Mouse (Mus musculus) stomach, embryonic 14.5 days (tissue): ENCODE measurements around the gene Mettl17. TPM values are rescaled to one million over a fixed set of nuclear protein-coding genes. Genes with fewer than 3 reads are reported as not detected.
"Not testable (repeated sequence)": the region's sequence is repeated elsewhere in the genome, so short reads cannot be mapped to it uniquely, and the experiment has no call there.

ENCODE experiments used
- ATAC-seq: fragments of 200-750 bp; cut with Nextera tagmentation; 2 replicates; pipeline ENCODE4 v1.8.0; 2017; ENCODE audit warnings: low read depth, moderate TSS enrichment; ENCODE audit not compliant: insufficient number of reproducible peaks, insufficient read depth, low FRiP score
- H3K27ac ChIP-seq: fragments of 300-500 bp; sonication (generic); 2 replicates; pipeline ENCODE4 v1.5.1; 2014; ENCODE audit warnings: mild to moderate bottlenecking, low read length, moderate library complexity, mixed read lengths
- H3K27me3 ChIP-seq: fragments of 300-500 bp; sonication (generic); 2 replicates; pipeline ENCODE4 v1.6.1; 2014; ENCODE audit warnings: low read length, control low read depth, mixed read lengths; ENCODE audit not compliant: control insufficient read depth, insufficient read depth
- H3K36me3 ChIP-seq: fragments of 300-500 bp; sonication (generic); 2 replicates; pipeline ENCODE4 v1.6.1; 2014; ENCODE audit warnings: mild to moderate bottlenecking, control low read depth, low read length, moderate library complexity, mixed read lengths; ENCODE audit not compliant: control insufficient read depth, insufficient read depth
- H3K4me1 ChIP-seq: fragments of 300-500 bp; sonication (generic); 2 replicates; pipeline ENCODE4 v1.6.1; 2014; ENCODE audit warnings: low read length, control low read depth, mixed read lengths; ENCODE audit not compliant: control insufficient read depth, insufficient read depth
- H3K4me2 ChIP-seq: fragments of 300-500 bp; sonication (generic); replicated peaks from 2 replicates; pipeline ENCODE4 v1.6.1; 2014; ENCODE audit warnings: low read depth, low read length, control low read depth
- H3K4me3 ChIP-seq: fragments of 300-500 bp; sonication (generic); 2 replicates; pipeline ENCODE4 v1.5.1; 2014; ENCODE audit warnings: low read depth, low read length, control low read depth
- H3K9ac ChIP-seq: fragments of 300-500 bp; sonication (generic); replicated peaks from 2 replicates; pipeline ENCODE4 v1.6.1; 2014; ENCODE audit warnings: low read depth, mild to moderate bottlenecking, control low read depth, low read length, moderate library complexity, mixed read lengths
- H3K9me3 ChIP-seq: fragments of 300-500 bp; sonication (generic); 2 replicates; pipeline ENCODE4 v1.6.1; 2016; ENCODE audit warnings: low read depth, low read length, control low read depth; ENCODE audit not compliant: control insufficient read depth
- WGBS: fragments of 180-500 bp; shearing (Covaris S2); extraction: QIAGEN DNeasy Blood & Tissue Kit; methylation state at CpG from one replicate; pipeline ENCODE4 v1.1.7; 2014; 5-methylcytosine and 5-hydroxymethylcytosine counted together
- polyA plus RNA-seq: library from polyadenylated mRNA; unstranded; fragments of >200 nt; fragmentation: Nextera tagmentation; extraction: Ambion mirVana; gene quantifications from 2 replicates; pipeline ENCODE4 v1.2.1, GENCODE M21; 2014

Gene Mettl17
- polyA plus RNA-seq, 1 experiment from 2014 or later = 63.4 TPM

- ATAC-seq = no peak
- Histone ChIP-seq H3K4me3 (no peak overlapping the region), H3K27me3 (no peaks in the 10 kb centered on the region), H3K4me2 (no peak overlapping the region), H3K27ac (no peak overlapping the region), H3K9ac (no peak overlapping the region), H3K4me1 (peaks cover 11% of the 10 kb centered on the region; the same call in 1 of the 2 replicates), H3K36me3 (no peaks in the 10 kb centered on the region), H3K9me3 (no peaks in the 10 kb centered on the region)
- 84% methylated on average over 4 of the region's 4 CpGs for WGBS
These were observed 31.9 kb downstream of the Mettl17 start for GRCm38 (mm10) chr14:51916539-51916938.

- ATAC-seq = no peak
- Histone ChIP-seq H3K36me3 (no peaks in the 10 kb centered on the region), H3K27me3 (no peaks in the 10 kb centered on the region), H3K9ac (no peak within 1 kb of the TSS), H3K4me1 (peaks cover 19% of the 10 kb centered on the region), H3K4me2 (no peak within 1 kb of the TSS), H3K4me3 (no peak within 1 kb of the TSS), H3K9me3 (no peaks in the 10 kb centered on the region), H3K27ac (no peak within 1 kb of the TSS)
- 89% methylated on average over 4 of the region's 4 CpGs for WGBS
These were observed 33.5 kb downstream of the Mettl17 start, which contains the start of gene Tppp2 for GRCm38 (mm10) chr14:51918125-51918524. TSS of gene Tppp2 (plus strand) at chr14:51918425.

- Histone ChIP-seq H3K27me3 (no peaks in the 10 kb centered on the region), H3K4me2 (no peak overlapping the region), H3K36me3 (no peaks in the 10 kb centered on the region), H3K9me3 (no peaks in the 10 kb centered on the region), H3K4me3 (no peak overlapping the region), H3K9ac (no peak overlapping the region), H3K27ac (no peak overlapping the region), H3K4me1 (peaks cover 18% of the 10 kb centered on the region)
- no peak for ATAC-seq
- WGBS = 89% methylated on average over 4 of the region's 4 CpGs
These were observed 34.3 kb downstream of the Mettl17 start for GRCm38 (mm10) chr14:51918966-51919365.

GRCm38 (mm10) chr14:51921759-51922570 is 37.3 kb downstream of the Mettl17 start:
- Histone ChIP-seq H3K27ac (peak overlapping the region; percentile 79; the same call in 1 of the 2 replicates), H3K4me2 (no peak overlapping the region), H3K27me3 (no peaks in the 10 kb centered on the region), H3K9me3 (no peaks in the 10 kb centered on the region), H3K4me1 (peaks cover 11% of the 10 kb centered on the region), H3K36me3 (no peaks in the 10 kb centered on the region), H3K9ac (no peak overlapping the region), H3K4me3 (no peak overlapping the region)
- ATAC-seq = peak; percentile 77; the same call in 1 of the 2 replicates
- WGBS = 58% methylated on average over 16 of the region's 16 CpGs

- Histone ChIP-seq H3K4me2 (no peak within 1 kb of the TSS), H3K4me3 (no peak within 1 kb of the TSS), H3K9ac (no peak within 1 kb of the TSS), H3K27me3 (no peaks in the 10 kb centered on the region), H3K4me1 (peaks cover 11% of the 10 kb centered on the region), H3K9me3 (no peaks in the 10 kb centered on the region), H3K27ac (peak within 1 kb of the TSS; percentile 79; the same call in 1 of the 2 replicates), H3K36me3 (no peaks in the 10 kb centered on the region)
- 88% methylated on average over 7 of the region's 7 CpGs for WGBS
- ATAC-seq = no peak
These were observed 37.9 kb downstream of the Mettl17 start, which contains the start of gene Rnase13 for GRCm38 (mm10) chr14:51922571-51922865. TSS of gene Rnase13 (minus strand) at chr14:51922773.

- Histone ChIP-seq H3K9me3 (no peaks in the 10 kb centered on the region), H3K4me1 (peaks cover 11% of the 10 kb centered on the region), H3K4me3 (no peak overlapping the region), H3K4me2 (no peak overlapping the region), H3K36me3 (no peaks in the 10 kb centered on the region), H3K9ac (no peak overlapping the region), H3K27ac (no peak overlapping the region), H3K27me3 (no peaks in the 10 kb centered on the region)
- WGBS = 90% methylated on average over 2 of the region's 2 CpGs
- no peak for ATAC-seq
These were observed 38.3 kb downstream of the Mettl17 start for GRCm38 (mm10) chr14:51922910-51923309.

GRCm38 (mm10) chr14:51923492-51923891 is 38.9 kb downstream of the Mettl17 start:
- ATAC-seq = no peak
- Histone ChIP-seq H3K27ac (no peak overlapping the region), H3K4me2 (no peak overlapping the region), H3K27me3 (no peaks in the 10 kb centered on the region), H3K4me3 (no peak overlapping the region), H3K36me3 (no peaks in the 10 kb centered on the region), H3K9me3 (no peaks in the 10 kb centered on the region), H3K9ac (no peak overlapping the region), H3K4me1 (peaks cover 11% of the 10 kb centered on the region)
- WGBS = 78% methylated on average over 4 of the region's 4 CpGs

- 95% methylated on average over 11 of the region's 11 CpGs for WGBS
- not testable (repeated sequence) for H3K27me3 ChIP-seq
These were observed 42.3 kb downstream of the Mettl17 start for GRCm38 (mm10) chr14:51926930-51927329.

More at GRCm38 (mm10) chr14:51926930-51927329, 42.3 kb downstream of the Mettl17 start:
- not testable (repeated sequence) for H3K36me3 ChIP-seq, H3K4me3 ChIP-seq, H3K27ac ChIP-seq, H3K9me3 ChIP-seq, H3K4me2 ChIP-seq, ATAC-seq, H3K9ac ChIP-seq
- H3K4me1 ChIP-seq = peaks cover 19% of the 10 kb centered on the region
